Mouse (Mus musculus): ENCODE measurements around the gene Tmem145. TPM values are rescaled to one million over a fixed set of nuclear protein-coding genes. Genes with fewer than 3 reads are reported as not detected.

Gene Tmem145
- total and polyA plus RNA-seq, 3 experiments, result not detected

GRCm38 (mm10) chr7:25275555-25276298 is 30.2 kb upstream of the Tmem145 start:
- H3K36me3 ChIP-seq (replicated peaks), result peaks cover 68% of the 10 kb centered on the region
- ATAC-seq (ENCODE audit: extremely low read depth, insufficient number of reproducible peaks, low FRiP score, poor library complexity, severe bottlenecking) (no peak), DNase-seq (ENCODE audit: low spot score) (no peak)
- peak overlapping the region; percentile 61; the same call in 1 of the 2 replicates for H3K4me3 ChIP-seq (ENCODE audit: low read depth, low read length)
- no peaks in the 10 kb centered on the region for H3K27me3 ChIP-seq (ENCODE audit: insufficient read depth, low read length)
- H3K4me1 ChIP-seq (ENCODE audit: insufficient read depth, low read depth, low read length), result peaks cover 97% of the 10 kb centered on the region
- TF ChIP-seq TAL1 (conservative IDR thresholded peaks at IDR 0.05; ENCODE audit: low read depth, low read length) (no peak), CTCF (IDR thresholded peaks at IDR 0.05; ENCODE audit: low read depth, low read length) (no peak), POLR2AphosphoS5 (IDR thresholded peaks at IDR 0.05; ENCODE audit: insufficient replicate concordance, low read depth, low read length) (no peak), GATA1 (IDR thresholded peaks at IDR 0.05; ENCODE audit: borderline replicate concordance, low read length) (no peak), GATA2 (IDR thresholded peaks at IDR 0.05; ENCODE audit: borderline replicate concordance, low read depth, low read length) (no peak)
- H3K9me3 ChIP-seq (replicated peaks), result no peaks in the 10 kb centered on the region

- DNase-seq (ENCODE audit: low spot score) (no peak), ATAC-seq (ENCODE audit: extremely low read depth, insufficient number of reproducible peaks, low FRiP score, poor library complexity, severe bottlenecking) (no peak)
- Histone ChIP-seq H3K4me1 (ENCODE audit: insufficient read depth, low read depth, low read length) (peaks cover 90% of the 10 kb centered on the region), H3K27me3 (ENCODE audit: insufficient read depth, low read length) (no peaks in the 10 kb centered on the region), H3K9me3 (replicated peaks) (no peaks in the 10 kb centered on the region), H3K4me3 (ENCODE audit: low read depth, low read length) (peak overlapping the region; percentile 75; the same call in 1 of the 2 replicates), H3K36me3 (replicated peaks) (peaks cover 52% of the 10 kb centered on the region)
- TF ChIP-seq CTCF (IDR thresholded peaks at IDR 0.05; ENCODE audit: low read depth, low read length), result no peak
- TF ChIP-seq GATA2 (IDR thresholded peaks at IDR 0.05; ENCODE audit: borderline replicate concordance, low read depth, low read length), result no peak
- TF ChIP-seq POLR2AphosphoS5 (IDR thresholded peaks at IDR 0.05; ENCODE audit: insufficient replicate concordance, low read depth, low read length), result no peak
- TF ChIP-seq TAL1 (conservative IDR thresholded peaks at IDR 0.05; ENCODE audit: low read depth, low read length), result no peak
- TF ChIP-seq GATA1 (IDR thresholded peaks at IDR 0.05; ENCODE audit: borderline replicate concordance, low read length), result no peak
Measured at GRCm38 (mm10) chr7:25277405-25277804, 28.5 kb upstream of the Tmem145 start.

GRCm38 (mm10) chr7:25277998-25278340 is 27.9 kb upstream of the Tmem145 start:
- Histone ChIP-seq H3K9me3 (replicated peaks) (no peaks in the 10 kb centered on the region), H3K27me3 (ENCODE audit: insufficient read depth, low read length) (no peaks in the 10 kb centered on the region), H3K4me1 (ENCODE audit: insufficient read depth, low read depth, low read length) (peaks cover 88% of the 10 kb centered on the region), H3K36me3 (replicated peaks) (peaks cover 46% of the 10 kb centered on the region), H3K4me3 (ENCODE audit: low read depth, low read length) (peak overlapping the region; percentile 75)
- no peak for ATAC-seq (ENCODE audit: extremely low read depth, insufficient number of reproducible peaks, low FRiP score, poor library complexity, severe bottlenecking)
- no peak for DNase-seq (ENCODE audit: low spot score)
- TF ChIP-seq TAL1 (conservative IDR thresholded peaks at IDR 0.05; ENCODE audit: low read depth, low read length) (no peak), CTCF (IDR thresholded peaks at IDR 0.05; ENCODE audit: low read depth, low read length) (0 out of 2 replicates have a peak, but pooled peaks have one; percentile 14), GATA2 (IDR thresholded peaks at IDR 0.05; ENCODE audit: borderline replicate concordance, low read depth, low read length) (no peak), GATA1 (IDR thresholded peaks at IDR 0.05; ENCODE audit: borderline replicate concordance, low read length) (no peak)

- Histone ChIP-seq H3K4me1 (ENCODE audit: insufficient read depth, low read depth, low read length) (peaks cover 88% of the 10 kb centered on the region), H3K27me3 (ENCODE audit: insufficient read depth, low read length) (no peaks in the 10 kb centered on the region), H3K36me3 (replicated peaks) (peaks cover 41% of the 10 kb centered on the region), H3K9me3 (replicated peaks) (no peaks in the 10 kb centered on the region), H3K4me3 (ENCODE audit: low read depth, low read length) (peak overlapping the region; percentile 75)
- DNase-seq (ENCODE audit: low spot score) (peak; percentile 90), ATAC-seq (ENCODE audit: extremely low read depth, insufficient number of reproducible peaks, low FRiP score, poor library complexity, severe bottlenecking) (peak; percentile 56)
- TF ChIP-seq POLR2AphosphoS5 (IDR thresholded peaks at IDR 0.05; ENCODE audit: insufficient replicate concordance, low read depth, low read length) (no peak), TAL1 (conservative IDR thresholded peaks at IDR 0.05; ENCODE audit: low read depth, low read length) (no peak), CTCF (IDR thresholded peaks at IDR 0.05; ENCODE audit: low read depth, low read length) (no peak), GATA1 (IDR thresholded peaks at IDR 0.05; ENCODE audit: borderline replicate concordance, low read length) (no peak), GATA2 (IDR thresholded peaks at IDR 0.05; ENCODE audit: borderline replicate concordance, low read depth, low read length) (no peak)
Measured at GRCm38 (mm10) chr7:25278341-25279075, 27.4 kb upstream of the Tmem145 start.

GRCm38 (mm10) chr7:25279076-25279860 is 26.6 kb upstream of the Tmem145 start:
- ATAC-seq (ENCODE audit: extremely low read depth, insufficient number of reproducible peaks, low FRiP score, poor library complexity, severe bottlenecking), result no peak
- no peaks in the 10 kb centered on the region for H3K9me3 ChIP-seq (replicated peaks)
- H3K4me3 ChIP-seq (ENCODE audit: low read depth, low read length), result peak overlapping the region; percentile 75
- TF ChIP-seq GATA1 (IDR thresholded peaks at IDR 0.05; ENCODE audit: borderline replicate concordance, low read length) (no peak), CTCF (IDR thresholded peaks at IDR 0.05; ENCODE audit: low read depth, low read length) (no peak), TAL1 (conservative IDR thresholded peaks at IDR 0.05; ENCODE audit: low read depth, low read length) (no peak), POLR2AphosphoS5 (IDR thresholded peaks at IDR 0.05; ENCODE audit: insufficient replicate concordance, low read depth, low read length) (no peak), GATA2 (IDR thresholded peaks at IDR 0.05; ENCODE audit: borderline replicate concordance, low read depth, low read length) (no peak)
- H3K27me3 ChIP-seq (ENCODE audit: insufficient read depth, low read length), result no peaks in the 10 kb centered on the region
- DNase-seq (ENCODE audit: low spot score), result no peak
- peaks cover 39% of the 10 kb centered on the region for H3K36me3 ChIP-seq (replicated peaks)
- H3K4me1 ChIP-seq (ENCODE audit: insufficient read depth, low read depth, low read length), result peaks cover 88% of the 10 kb centered on the region

Measured in G1E (cell line).